Mouse (Mus musculus) MEL (cell line): ENCODE results near the gene Cdt1.

Source experiments
- BHLHE40 ChIP-seq: IDR thresholded peaks from 2 replicates; pipeline ENCODE4 v1.6.1; 2012; ENCODE audit warnings: low read depth, mild to moderate bottlenecking, inconsistent platforms, low read length, improper control_type of control experiment, borderline replicate concordance
- CTCF ChIP-seq, 3 experiments: IDR thresholded peaks in 2 of 3; conservative IDR thresholded peaks in 1 of 3; 2 replicates each; pipeline ENCODE4 v1.5.1; 2011 to 2012; ENCODE audit warnings: low read length in 3 of 3, low read depth in 2 of 3, mild to moderate bottlenecking in 2 of 3, improper control_type of control experiment in 1 of 3, inconsistent platforms in 1 of 3, mixed read lengths in 1 of 3, moderate library complexity in 1 of 3; ENCODE audit not compliant: control insufficient read depth in 1 of 3, insufficient read depth in 1 of 3, poor library complexity in 1 of 3, severe bottlenecking in 1 of 3
- EP300 ChIP-seq, 2 experiments: IDR thresholded peaks; 2 replicates each; pipeline ENCODE4 v1.6.1; 2011; ENCODE audit warnings: improper control_type of control experiment in 2 of 2, low read length in 2 of 2, low read depth in 1 of 2, mild to moderate bottlenecking in 1 of 2
- HCFC1 ChIP-seq: IDR thresholded peaks from 2 replicates; pipeline ENCODE4 v1.6.1; 2012; ENCODE audit warnings: low read depth, mild to moderate bottlenecking, inconsistent platforms, low read length, improper control_type of control experiment, moderate library complexity
- MAX ChIP-seq: IDR thresholded peaks from 2 replicates; pipeline ENCODE4 v1.6.1; 2011; ENCODE audit warnings: low read length, improper control_type of control experiment
- POLR2A ChIP-seq, 2 experiments: IDR thresholded peaks; 2 replicates each; pipeline ENCODE4 v1.6.1; 2011 to 2012; ENCODE audit warnings: low read length in 2 of 2, mild to moderate bottlenecking in 2 of 2, control low read depth in 1 of 2, improper control_type of control experiment in 1 of 2, low read depth in 1 of 2, moderate library complexity in 1 of 2; ENCODE audit not compliant: control insufficient read depth in 1 of 2, insufficient read depth in 1 of 2, poor library complexity in 1 of 2
- RAD21 ChIP-seq: IDR thresholded peaks from 2 replicates; pipeline ENCODE4 v1.6.1; 2011; ENCODE audit warnings: mild to moderate bottlenecking, low read depth, low read length, improper control_type of control experiment
- SIN3A ChIP-seq: IDR thresholded peaks from 2 replicates; pipeline ENCODE4 v1.6.1; 2012; ENCODE audit warnings: low read length, improper control_type of control experiment, inconsistent platforms
- SMC3 ChIP-seq: IDR thresholded peaks from 2 replicates; pipeline ENCODE4 v1.6.1; 2011; ENCODE audit warnings: low read depth, low read length, improper control_type of control experiment
- TAL1 ChIP-seq: IDR thresholded peaks from 2 replicates; pipeline ENCODE4 v1.6.1; 2012; ENCODE audit warnings: mild to moderate bottlenecking, inconsistent platforms, low read length, moderate library complexity, mixed read lengths

GRCm38 (mm10) chr8:122520611-122521010, 47.2 kb upstream of the Cdt1 start:
- TF ChIP-seq POLR2A (IDR thresholded peaks at IDR 0.05; ENCODE audit: control insufficient read depth in 1 of 2, insufficient read depth in 1 of 2, low read depth in 1 of 2, low read length in 2 of 2, poor library complexity in 1 of 2) (no peak), EP300 (IDR thresholded peaks at IDR 0.05; ENCODE audit: low read depth in 1 of 2, low read length in 2 of 2) (no peak), BHLHE40 (no peak), HCFC1 (no peak), TAL1 (no peak), RAD21 (no peak), CTCF (IDR thresholded peaks at IDR 0.05 in 2 of 3, conservative IDR thresholded peaks at IDR 0.05 in 1 of 3; ENCODE audit: control insufficient read depth in 1 of 3, insufficient read depth in 1 of 3, low read depth in 2 of 3, low read length in 3 of 3, poor library complexity in 1 of 3, severe bottlenecking in 1 of 3) (no peak), SMC3 (no peak), SIN3A (no peak), MAX (no peak)
